Mouse (Mus musculus) layer of hippocampus, postnatal 14 days (tissue): ENCODE data around the gene Gpr27. TPM values are rescaled to one million over a fixed set of nuclear protein-coding genes. Genes with fewer than 3 reads are reported as not detected.

ENCODE experiments used
- DNase-seq, 2 experiments: peaks; one replicate each; pipeline ENCODE4 v3.0.0; 2021 to 2022; ENCODE audit warnings: low spot score in 2 of 2, mixed read lengths in 1 of 2
- total RNA-seq, 2 experiments: library from RNA; stranded (reverse); gene quantifications; 2 replicates each; pipeline ENCODE4 v1.2.3; 2021

Gpr27 gene
- total RNA-seq, 2 experiments from 2014 or later, result 47.9 to 51.6 TPM

- DNase-seq, result no peak
These were observed 20.7 kb upstream of the Gpr27 start for GRCm38 (mm10) chr6:99671768-99672167.

- no peak for DNase-seq
These were observed 18.0 kb upstream of the Gpr27 start for GRCm38 (mm10) chr6:99674482-99674881.

GRCm38 (mm10) chr6:99677325-99677724 is 15.2 kb upstream of the Gpr27 start:
- DNase-seq, result no peak

GRCm38 (mm10) chr6:99678108-99678507 is 14.4 kb upstream of the Gpr27 start:
- no peak for DNase-seq

- no peak for DNase-seq
These were observed 8.5 kb upstream of the Gpr27 start for GRCm38 (mm10) chr6:99683974-99684373.

- DNase-seq, result no peak
These were observed 7.6 kb upstream of the Gpr27 start for GRCm38 (mm10) chr6:99684899-99685298.

GRCm38 (mm10) chr6:99688513-99688912 is 4.0 kb upstream of the Gpr27 start:
- no peak for DNase-seq

GRCm38 (mm10) chr6:99691666-99692205 is 743 bp upstream of the Gpr27 start:
- DNase-seq, result no peak

GRCm38 (mm10) chr6:99692916-99693841 is 700 bp downstream of the Gpr27 start:
- peak in 1 of 2 experiments; percentile 34 for DNase-seq

GRCm38 (mm10) chr6:99700484-99700883 is 8.0 kb downstream of the Gpr27 start:
- no peak for DNase-seq

- DNase-seq, result no peak
These were observed 19.2 kb downstream of the Gpr27 start for GRCm38 (mm10) chr6:99711576-99712101.

GRCm38 (mm10) chr6:99713256-99713655 is 20.8 kb downstream of the Gpr27 start:
- no peak for DNase-seq

GRCm38 (mm10) chr6:99715191-99715590 is 22.7 kb downstream of the Gpr27 start:
- no peak for DNase-seq

GRCm38 (mm10) chr6:99715913-99716312 is 23.4 kb downstream of the Gpr27 start:
- no peak for DNase-seq

- no peak for DNase-seq
These were observed 28.6 kb downstream of the Gpr27 start for GRCm38 (mm10) chr6:99721032-99721431.

- no peak for DNase-seq
These were observed 29.9 kb downstream of the Gpr27 start for GRCm38 (mm10) chr6:99722390-99722789.

GRCm38 (mm10) chr6:99725971-99726561 is 33.6 kb downstream of the Gpr27 start, which contains the start of gene Prok2:
Prok2 (minus strand) TSS chr6:99726392.
- no peak for DNase-seq

GRCm38 (mm10) chr6:99726576-99727303 is 34.3 kb downstream of the Gpr27 start:
- no peak for DNase-seq

GRCm38 (mm10) chr6:99729853-99730252 is 37.4 kb downstream of the Gpr27 start:
- DNase-seq, result no peak

GRCm38 (mm10) chr6:99731926-99732325 is 39.4 kb downstream of the Gpr27 start:
- no peak for DNase-seq

GRCm38 (mm10) chr6:99732673-99733072 is 40.2 kb downstream of the Gpr27 start:
- no peak for DNase-seq
